Mouse (Mus musculus) neural tube, embryonic 14.5 days (tissue): ENCODE results near the gene Prr5l. TPM values are rescaled to one million over a fixed set of nuclear protein-coding genes. Genes with fewer than 3 reads are reported as not detected.

Experiments
- ATAC-seq: fragments of 200-750 bp; cut with Nextera tagmentation; 2 replicates; pipeline ENCODE4 v1.8.0; 2017; ENCODE audit warnings: low read depth, mild to moderate bottlenecking, moderate TSS enrichment, moderate library complexity
- H3K27ac ChIP-seq: fragments of 300-500 bp; sonication (generic); 2 replicates; pipeline ENCODE4 v1.5.1; 2014; ENCODE audit warnings: low read depth, mild to moderate bottlenecking, control low read depth, low read length, moderate library complexity, mixed read lengths
- H3K27me3 ChIP-seq: fragments of 300-500 bp; sonication (generic); 2 replicates; pipeline ENCODE4 v1.6.1; 2014; ENCODE audit warnings: low read length; ENCODE audit not compliant: control insufficient read depth, insufficient read depth
- H3K36me3 ChIP-seq: fragments of 300-500 bp; sonication (generic); 2 replicates; pipeline ENCODE4 v1.6.1; 2014; ENCODE audit warnings: low read length, mixed read lengths; ENCODE audit not compliant: control insufficient read depth, insufficient read depth
- H3K4me1 ChIP-seq: fragments of 300-500 bp; sonication (generic); 2 replicates; pipeline ENCODE4 v1.6.1; 2014; ENCODE audit warnings: low read length; ENCODE audit not compliant: control insufficient read depth, insufficient read depth
- H3K4me2 ChIP-seq: fragments of 300-500 bp; sonication (generic); 2 replicates; pipeline ENCODE4 v1.6.1; 2014; ENCODE audit warnings: mild to moderate bottlenecking, low read depth, low read length, control low read depth
- H3K4me3 ChIP-seq: fragments of 300-500 bp; sonication (generic); 2 replicates; pipeline ENCODE4 v1.5.1; 2014; ENCODE audit warnings: low read depth, low read length, control low read depth, mixed read lengths
- H3K9ac ChIP-seq: fragments of 300-500 bp; sonication (generic); replicated peaks from 2 replicates; pipeline ENCODE4 v1.6.1; 2014; ENCODE audit warnings: low read depth, mild to moderate bottlenecking, control low read depth, low read length, mixed read lengths
- H3K9me3 ChIP-seq: fragments of 300-500 bp; sonication (generic); 2 replicates; pipeline ENCODE4 v1.6.1; 2016; ENCODE audit warnings: low read length; ENCODE audit not compliant: control insufficient read depth
- WGBS: fragments of 180-500 bp; shearing (Covaris S2); extraction: QIAGEN DNeasy Blood & Tissue Kit; methylation state at CpG from one replicate; pipeline ENCODE4 v1.1.7; 2014; 5-methylcytosine and 5-hydroxymethylcytosine counted together
- polyA plus RNA-seq: library from polyadenylated mRNA; unstranded; fragments of >200 nt; fragmentation: Nextera tagmentation; extraction: Ambion mirVana; gene quantifications from 2 replicates; pipeline ENCODE4 v1.2.1, GENCODE M21; 2014

Prr5l gene
- polyA plus RNA-seq, 1 experiment from 2014 or later = 5.6 TPM

- WGBS = 80% methylated on average over 15 of the region's 15 CpGs
- Histone ChIP-seq H3K27me3 (no peaks in the 10 kb centered on the region), H3K4me2 (no peak overlapping the region), H3K9me3 (no peaks in the 10 kb centered on the region), H3K36me3 (no peaks in the 10 kb centered on the region), H3K9ac (no peak overlapping the region), H3K27ac (no peak overlapping the region), H3K4me3 (no peak overlapping the region), H3K4me1 (peaks cover 4% of the 10 kb centered on the region)
- ATAC-seq = no peak
Measured at GRCm38 (mm10) chr2:101909326-101910080, 26.7 kb upstream of the Prr5l start.

GRCm38 (mm10) chr2:101908773-101909172 is 25.9 kb upstream of the Prr5l start:
- ATAC-seq = no peak

GRCm38 (mm10) chr2:101907386-101908022 is 24.7 kb upstream of the Prr5l start:
- Histone ChIP-seq H3K27ac (no peak overlapping the region), H3K9ac (0 out of 2 replicates have a peak overlapping the region, but pooled peaks have one; percentile 11), H3K9me3 (no peaks in the 10 kb centered on the region), H3K36me3 (no peaks in the 10 kb centered on the region), H3K4me2 (no peak overlapping the region), H3K4me1 (peaks cover 4% of the 10 kb centered on the region), H3K4me3 (no peak overlapping the region), H3K27me3 (no peaks in the 10 kb centered on the region)
- 58% methylated on average over 10 of the region's 10 CpGs for WGBS
- no peak for ATAC-seq

More at GRCm38 (mm10) chr2:101908773-101909172, 25.9 kb upstream of the Prr5l start:
- Histone ChIP-seq H3K27ac (no peak overlapping the region), H3K9ac (no peak overlapping the region), H3K36me3 (no peaks in the 10 kb centered on the region), H3K4me2 (no peak overlapping the region), H3K4me1 (peaks cover 4% of the 10 kb centered on the region), H3K27me3 (no peaks in the 10 kb centered on the region), H3K9me3 (no peaks in the 10 kb centered on the region), H3K4me3 (no peak overlapping the region)
- WGBS = 74% methylated on average over 13 of the region's 13 CpGs

- H3K4me2 ChIP-seq = no peak overlapping the region
- peaks cover 4% of the 10 kb centered on the region for H3K4me1 ChIP-seq
- no peaks in the 10 kb centered on the region for H3K36me3 ChIP-seq
- H3K27me3 ChIP-seq = no peaks in the 10 kb centered on the region
- peak overlapping the region; percentile 37; the same call in 1 of the 2 replicates for H3K9ac ChIP-seq
- peak; percentile 45; the same call in 1 of the 2 replicates for ATAC-seq
- 72% methylated on average over 5 of the region's 5 CpGs for WGBS
- H3K9me3 ChIP-seq = no peaks in the 10 kb centered on the region
- no peak overlapping the region for H3K27ac ChIP-seq
- no peak overlapping the region for H3K4me3 ChIP-seq
Measured at GRCm38 (mm10) chr2:101906379-101906690, 23.5 kb upstream of the Prr5l start.

GRCm38 (mm10) chr2:101905534-101906378 is 22.9 kb upstream of the Prr5l start:
- H3K4me1 ChIP-seq = peaks cover 4% of the 10 kb centered on the region
- no peak overlapping the region for H3K4me3 ChIP-seq
- H3K36me3 ChIP-seq = no peaks in the 10 kb centered on the region
- H3K4me2 ChIP-seq = peak overlapping the region; percentile 30; the same call in 1 of the 2 replicates
- H3K27me3 ChIP-seq = no peaks in the 10 kb centered on the region
- WGBS = 25% methylated on average over 21 of the region's 21 CpGs
- ATAC-seq = peak; percentile 75
- peak overlapping the region; percentile 37; the same call in 1 of the 2 replicates for H3K9ac ChIP-seq
- H3K9me3 ChIP-seq = no peaks in the 10 kb centered on the region
- H3K27ac ChIP-seq = no peak overlapping the region

GRCm38 (mm10) chr2:101902196-101902595 is 19.4 kb upstream of the Prr5l start:
- 69% methylated on average over 4 of the region's 4 CpGs for WGBS

GRCm38 (mm10) chr2:101896425-101897204 is 13.8 kb upstream of the Prr5l start:
- no peak overlapping the region for H3K4me2 ChIP-seq

More at GRCm38 (mm10) chr2:101902196-101902595, 19.4 kb upstream of the Prr5l start:
- H3K36me3 ChIP-seq = no peaks in the 10 kb centered on the region
- H3K9me3 ChIP-seq = no peaks in the 10 kb centered on the region
- H3K27ac ChIP-seq = no peak overlapping the region
- H3K4me3 ChIP-seq = no peak overlapping the region
- no peak for ATAC-seq
- peaks cover 4% of the 10 kb centered on the region for H3K4me1 ChIP-seq
- H3K27me3 ChIP-seq = no peaks in the 10 kb centered on the region
- H3K4me2 ChIP-seq = no peak overlapping the region
- no peak overlapping the region for H3K9ac ChIP-seq

GRCm38 (mm10) chr2:101894126-101894525 is 11.3 kb upstream of the Prr5l start:
- Histone ChIP-seq H3K36me3 (0 out of 2 replicates have a peak, but pooled peaks cover 5% of the 10 kb centered on the region), H3K4me3 (no peak overlapping the region), H3K4me2 (no peak overlapping the region), H3K9me3 (no peaks in the 10 kb centered on the region), H3K4me1 (no peaks in the 10 kb centered on the region), H3K9ac (no peak overlapping the region), H3K27ac (no peak overlapping the region), H3K27me3 (no peaks in the 10 kb centered on the region)
- ATAC-seq = no peak
- whole genome bisulfite sequencing = 96% methylated on average over 3 of the region's 3 CpGs

More at GRCm38 (mm10) chr2:101896425-101897204, 13.8 kb upstream of the Prr5l start:
- Histone ChIP-seq H3K27me3 (no peaks in the 10 kb centered on the region), H3K4me1 (no peaks in the 10 kb centered on the region), H3K27ac (no peak overlapping the region), H3K4me3 (no peak overlapping the region), H3K9me3 (no peaks in the 10 kb centered on the region), H3K9ac (no peak overlapping the region), H3K36me3 (0 out of 2 replicates have a peak, but pooled peaks cover 5% of the 10 kb centered on the region)
- ATAC-seq = no peak
- 69% methylated on average over 10 of the region's 10 CpGs for WGBS
